Mouse (Mus musculus) forebrain, postnatal 0 days (tissue): ENCODE data around the gene Chrd. TPM values are rescaled to one million over a fixed set of nuclear protein-coding genes. Genes with fewer than 3 reads are reported as not detected.
A peak's percentile ranks its signal among the peaks of the same experiment; 100 is the strongest.

ENCODE experiments used
- ATAC-seq: fragments of 200-750 bp; cut with Nextera tagmentation; 2 replicates; pipeline ENCODE4 v1.8.0; 2017; ENCODE audit warnings: mild to moderate bottlenecking, moderate library complexity
- DNase-seq: peaks from one replicate; pipeline ENCODE4 v3.0.0-alpha.2; 2015
- H3K27ac ChIP-seq: fragments of 300-500 bp; sonication (generic); 2 replicates; pipeline ENCODE4 v1.5.1; 2014; ENCODE audit warnings: low read depth, mild to moderate bottlenecking, antibody characterized with exemption, low read length, moderate library complexity, mixed read lengths
- H3K27me3 ChIP-seq: fragments of 300-500 bp; sonication (generic); 2 replicates; pipeline ENCODE4 v1.6.1; 2014; ENCODE audit warnings: mild to moderate bottlenecking, low read length, mixed read lengths; ENCODE audit not compliant: insufficient read depth
- H3K36me3 ChIP-seq: fragments of 300-500 bp; sonication (generic); 2 replicates; pipeline ENCODE4 v1.6.1; 2014; ENCODE audit warnings: mild to moderate bottlenecking, moderate library complexity; ENCODE audit not compliant: insufficient read depth
- H3K4me1 ChIP-seq: fragments of 300-500 bp; sonication (generic); 2 replicates; pipeline ENCODE4 v1.6.1; 2014; ENCODE audit warnings: antibody characterized with exemption; ENCODE audit not compliant: insufficient read depth
- H3K4me2 ChIP-seq: fragments of 300-500 bp; sonication (generic); 2 replicates; pipeline ENCODE4 v1.6.1; 2014; ENCODE audit warnings: low read depth, mild to moderate bottlenecking, moderate library complexity
- H3K4me3 ChIP-seq: fragments of 300-500 bp; sonication (generic); 2 replicates; pipeline ENCODE4 v1.5.1; 2014; ENCODE audit warnings: low read depth, low read length, mixed read lengths
- H3K9ac ChIP-seq: fragments of 300-500 bp; sonication (generic); 2 replicates; pipeline ENCODE4 v1.6.1; 2014; ENCODE audit warnings: mild to moderate bottlenecking
- H3K9me3 ChIP-seq: fragments of 300-500 bp; sonication (generic); 2 replicates; pipeline ENCODE4 v1.6.1; 2016; ENCODE audit warnings: low read length
- CTCF ChIP-seq: sonication (generic); IDR thresholded peaks from 2 replicates; pipeline ENCODE4 v1.5.1; 2016; ENCODE audit warnings: antibody characterized with exemption, control low read depth, low read depth
- WGBS: fragments of 180-500 bp; shearing (Covaris S2); extraction: QIAGEN DNeasy Blood & Tissue Kit; methylation state at CpG from one replicate; pipeline ENCODE4 v1.1.7; 2014; 5-methylcytosine and 5-hydroxymethylcytosine counted together
- polyA plus RNA-seq: library from polyadenylated mRNA; unstranded; fragments of >200 nt; fragmentation: Nextera tagmentation; extraction: Ambion mirVana; gene quantifications from 2 replicates; pipeline ENCODE4 v1.2.1, GENCODE M21; 2015
- total RNA-seq: library from RNA; depleted of rRNA; stranded (reverse); fragments of >200 nt; gene quantifications from 2 replicates; pipeline ENCODE4 v1.2.3, GENCODE M21; 2014; rRNA removed

Chrd gene
- total RNA-seq (15.8 and 15.9 TPM in 2 replicates), polyA plus RNA-seq (3.4 and 3.6 TPM in 2 replicates)

DNA sequence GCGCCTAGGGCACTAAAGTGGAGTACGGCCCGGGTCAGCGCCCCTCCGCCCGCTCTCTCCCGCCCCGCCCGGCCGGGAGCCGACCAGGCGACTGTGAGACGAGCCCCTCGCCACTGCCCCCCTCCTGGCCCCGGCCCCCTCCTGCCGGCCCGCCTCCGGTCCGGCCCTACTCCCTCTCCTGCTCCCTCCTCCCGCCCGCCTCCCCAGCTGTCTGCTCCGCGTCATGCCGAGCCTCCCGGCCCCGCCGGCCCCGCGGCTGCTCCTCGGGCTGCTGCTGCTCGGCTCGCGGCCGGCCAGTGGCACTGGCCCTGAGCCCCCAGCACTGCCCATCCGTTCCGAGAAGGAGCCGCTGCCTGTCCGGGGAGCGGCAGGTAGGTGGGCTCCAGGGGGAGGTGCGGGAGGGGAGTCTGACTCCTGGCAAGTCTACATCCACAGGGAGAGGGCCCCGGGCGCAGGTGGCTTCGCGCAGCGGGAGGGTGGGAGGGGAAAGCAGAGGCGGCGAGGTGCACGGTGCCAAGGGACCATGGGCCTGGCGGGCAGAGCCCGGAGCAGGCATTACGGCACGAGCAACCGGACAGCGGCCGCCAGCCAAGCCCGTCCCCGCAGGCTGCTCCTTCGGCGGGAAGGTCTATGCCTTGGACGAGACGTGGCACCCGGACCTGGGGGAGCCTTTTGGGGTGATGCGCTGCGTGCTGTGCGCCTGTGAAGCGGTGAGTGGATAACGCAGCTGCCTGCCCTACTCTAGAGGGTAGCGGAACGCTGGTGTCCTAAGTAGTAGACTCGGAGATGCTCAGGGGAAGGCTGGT is at the start of gene Chrd:
Chrd (plus strand) TSS at position 203 of the 806 bp plus-strand sequence.
- no peak for TF ChIP-seq CTCF

GRCm38 (mm10) chr16:20690774-20691173 is 42.2 kb upstream of the Chrd start:
- DNase-seq (no peak), ATAC-seq (no peak)
- no peak overlapping the region for H3K27ac ChIP-seq
- no peak overlapping the region for H3K4me2 ChIP-seq
- peaks cover 7% of the 10 kb centered on the region; the same call in 1 of the 2 replicates for H3K4me1 ChIP-seq
- H3K36me3 ChIP-seq, result peaks cover 56% of the 10 kb centered on the region
- no peak overlapping the region for H3K9ac ChIP-seq
- 93% methylated on average over 3 of the region's 3 CpGs for WGBS
- H3K4me3 ChIP-seq, result no peak overlapping the region
- no peak for TF ChIP-seq CTCF
- H3K27me3 ChIP-seq, result no peaks in the 10 kb centered on the region
- no peaks in the 10 kb centered on the region for H3K9me3 ChIP-seq

More for the DNA sequence above, at the start of gene Chrd:
- DNase-seq (peak; percentile 56), ATAC-seq (peak; percentile 83)
- Histone ChIP-seq H3K4me2 (peak within 1 kb of the TSS; percentile 85), H3K9ac (peak within 1 kb of the TSS; percentile 86), H3K9me3 (no peaks in the 10 kb centered on the region), H3K27ac (peak within 1 kb of the TSS; percentile 64), H3K36me3 (no peaks in the 10 kb centered on the region), H3K4me3 (peak within 1 kb of the TSS; percentile 80), H3K27me3 (peaks cover 10% of the 10 kb centered on the region), H3K4me1 (0 out of 2 replicates have a peak, but pooled peaks cover 4% of the 10 kb centered on the region)
- 1% methylated on average over 64 of the region's 70 CpGs for WGBS

- H3K27ac ChIP-seq, result no peak overlapping the region
- 76% methylated on average over 1 of the region's 1 CpGs for WGBS
- ATAC-seq, result no peak
Observed at GRCm38 (mm10) chr16:20691617-20692016, 41.3 kb upstream of the Chrd start.

DNA sequence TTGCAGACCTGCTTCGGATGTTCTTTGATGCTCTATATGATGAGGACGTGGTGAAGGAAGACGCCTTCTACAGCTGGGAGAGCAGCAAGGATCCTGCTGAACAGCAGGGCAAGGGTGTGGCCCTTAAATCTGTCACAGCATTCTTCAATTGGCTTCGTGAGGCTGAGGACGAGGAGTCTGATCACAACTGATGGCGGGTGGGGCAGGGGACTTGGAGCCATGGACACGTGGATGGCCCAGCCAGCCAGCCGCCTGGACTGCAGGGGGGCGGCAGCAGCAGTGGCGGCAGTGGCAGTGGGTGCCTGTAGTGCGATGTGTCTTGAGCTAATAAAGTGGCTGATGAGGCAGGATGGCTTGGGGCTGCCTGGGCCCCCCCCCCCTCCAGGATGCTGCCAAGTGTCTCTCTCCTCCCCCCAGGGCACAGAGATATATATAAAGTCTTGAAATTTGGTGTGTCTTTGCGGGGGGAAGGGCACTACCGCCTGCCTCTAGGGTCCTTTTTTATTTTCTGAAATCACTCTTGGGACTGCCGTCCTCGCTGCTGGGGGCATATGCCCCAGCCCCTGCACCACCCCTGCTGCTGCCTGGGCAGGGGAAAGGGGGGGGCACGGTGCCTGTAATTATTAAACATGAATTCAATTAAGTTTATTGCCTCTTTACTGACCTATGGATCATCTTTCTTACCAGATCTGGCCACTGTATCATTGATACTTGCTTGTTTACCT is 40.5 kb upstream of the Chrd start:
- H3K9ac ChIP-seq, result peak overlapping the region; percentile 92
- WGBS, result 46% methylated on average over 16 of the region's 16 CpGs
- peak overlapping the region; percentile 98 for H3K27ac ChIP-seq
- peak overlapping the region; percentile 77 for H3K4me2 ChIP-seq
- H3K9me3 ChIP-seq, result no peaks in the 10 kb centered on the region
- no peaks in the 10 kb centered on the region for H3K27me3 ChIP-seq
- TF ChIP-seq CTCF, result no peak
- peaks cover 7% of the 10 kb centered on the region; the same call in 1 of the 2 replicates for H3K4me1 ChIP-seq
- H3K4me3 ChIP-seq, result no peak overlapping the region
- DNase-seq (no peak), ATAC-seq (no peak)
- peaks cover 39% of the 10 kb centered on the region for H3K36me3 ChIP-seq

More at GRCm38 (mm10) chr16:20691617-20692016, 41.3 kb upstream of the Chrd start:
- DNase-seq, result no peak
- TF ChIP-seq CTCF, result no peak
- Histone ChIP-seq H3K4me1 (peaks cover 7% of the 10 kb centered on the region; the same call in 1 of the 2 replicates), H3K4me3 (no peak overlapping the region), H3K27me3 (no peaks in the 10 kb centered on the region), H3K4me2 (no peak overlapping the region), H3K9ac (no peak overlapping the region), H3K9me3 (no peaks in the 10 kb centered on the region), H3K36me3 (peaks cover 47% of the 10 kb centered on the region)

GRCm38 (mm10) chr16:20693111-20693701 is 39.7 kb upstream of the Chrd start, which contains the start of gene Fam131a:
Gene Fam131a, plus strand, starts transcription at chr16:20693241.
- whole genome bisulfite sequencing, result 3% methylated on average over 36 of the region's 37 CpGs
- Histone ChIP-seq H3K9me3 (no peaks in the 10 kb centered on the region), H3K27ac (peak within 1 kb of the TSS; percentile 98), H3K9ac (peak within 1 kb of the TSS; percentile 92), H3K4me2 (peak within 1 kb of the TSS; percentile 77), H3K4me3 (peak within 1 kb of the TSS; percentile 72), H3K36me3 (peaks cover 32% of the 10 kb centered on the region), H3K27me3 (no peaks in the 10 kb centered on the region), H3K4me1 (peaks cover 7% of the 10 kb centered on the region; the same call in 1 of the 2 replicates)
- ATAC-seq (peak; percentile 92), DNase-seq (peak; percentile 95)
- 0 out of 2 replicates have a peak, but pooled peaks have one; percentile 9 for TF ChIP-seq CTCF

- H3K4me1 ChIP-seq, result peaks cover 7% of the 10 kb centered on the region; the same call in 1 of the 2 replicates
- peak overlapping the region; percentile 69 for H3K4me2 ChIP-seq
- no peaks in the 10 kb centered on the region for H3K9me3 ChIP-seq
- peak overlapping the region; percentile 79 for H3K27ac ChIP-seq
- H3K9ac ChIP-seq, result no peak overlapping the region
- peaks cover 29% of the 10 kb centered on the region for H3K36me3 ChIP-seq
- WGBS, result 52% methylated on average over 8 of the region's 8 CpGs
- ATAC-seq, result peak; percentile 8; the same call in 1 of the 2 replicates
- peak overlapping the region; percentile 47; the same call in 1 of the 2 replicates for H3K4me3 ChIP-seq
- no peak for TF ChIP-seq CTCF
- no peaks in the 10 kb centered on the region for H3K27me3 ChIP-seq
- peak; percentile 80 for DNase-seq
Observed at GRCm38 (mm10) chr16:20694781-20695180, 38.1 kb upstream of the Chrd start.
